Mouse (Mus musculus): ENCODE results near the gene Tex14.

DNA sequence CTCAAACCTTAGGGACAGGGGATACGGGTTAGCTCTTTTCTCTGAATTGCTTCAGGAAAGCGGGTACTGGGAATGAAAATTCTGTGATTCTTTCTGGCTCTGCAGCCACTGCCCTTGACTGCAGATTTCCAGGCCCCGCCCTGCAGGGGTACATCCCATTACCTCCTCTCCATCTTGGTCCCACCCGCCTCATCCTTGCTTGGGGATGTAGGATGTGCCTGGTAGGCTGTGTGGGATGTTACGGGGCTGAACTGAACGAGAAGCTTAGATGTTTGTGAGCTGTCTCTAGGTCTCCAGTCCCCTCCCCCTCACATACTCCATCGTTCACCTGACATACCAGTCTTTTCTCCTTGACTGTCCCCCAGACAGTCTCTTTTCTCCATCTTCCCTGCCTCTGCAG, 191.1 kb downstream of the Tex14 start:
- TF ChIP-seq CTCF (IDR thresholded peaks at IDR 0.05; ENCODE audit: borderline replicate concordance, insufficient read depth, low read depth, low read length) = no peak
- TF ChIP-seq POLR2A (IDR thresholded peaks at IDR 0.05; ENCODE audit: borderline replicate concordance, insufficient read depth, low read length) = no peak
